Mouse (Mus musculus) layer of hippocampus, postnatal 14 days (tissue): ENCODE results near the gene Gm6657. TPM values are rescaled to one million over a fixed set of nuclear protein-coding genes. Genes with fewer than 3 reads are reported as not detected.

Experiments used
- total RNA-seq, 2 experiments: library from RNA; stranded (reverse); gene quantifications; 2 replicates each; pipeline ENCODE4 v1.2.3; 2021

Gm6657 gene
- total RNA-seq, 2 experiments from 2014 or later = not detected

Other genes with a start within 250 kb of the Gm6657 start
- 10 to 100 TPM; 78.9 to 82.9 TPM for gene Gphn, start 32.1 kb downstream of the Gm6657 start, total RNA-seq